Mouse (Mus musculus) olfactory bulb, adult 2 months (tissue): Measurements from ENCODE around the gene Card19.

Experiments used
- CTCF ChIP-seq: fragments of 200-500 bp; IDR thresholded peaks from 2 replicates; pipeline ENCODE4 v1.5.1; 2012; ENCODE audit warnings: low read depth, mild to moderate bottlenecking, low read length, moderate library complexity; ENCODE audit not compliant: insufficient read depth
- POLR2A ChIP-seq: fragments of 200-500 bp; IDR thresholded peaks from 2 replicates; pipeline ENCODE4 v1.6.1; 2012; ENCODE audit warnings: mild to moderate bottlenecking, low read depth, low read length, moderate library complexity; ENCODE audit not compliant: insufficient read depth

GRCm38 (mm10) chr13:49247740-49248466 is 32.1 kb upstream of the Card19 start:
- no peak for TF ChIP-seq POLR2A
- TF ChIP-seq CTCF, result no peak
